Mouse (Mus musculus): Measurements from ENCODE around the gene N4bp3. TPM values are rescaled to one million over a fixed set of nuclear protein-coding genes. Genes with fewer than 3 reads are reported as not detected.
A peak's percentile ranks its signal among the peaks of the same experiment; 100 is the strongest.

The N4bp3 gene
- total and polyA plus RNA-seq, 2 experiments, result 1.6 to 6.4 TPM

- Histone ChIP-seq H3K27ac (replicated peaks; ENCODE audit: insufficient read depth, low read depth, low read length) (no peak overlapping the region), H3K79me2 (ENCODE audit: control insufficient read depth, insufficient read depth, low read length) (no peaks in the 10 kb centered on the region), H3K27me3 (ENCODE audit: control insufficient read depth, insufficient read depth, low read length) (no peaks in the 10 kb centered on the region), H3K4me1 (ENCODE audit: control insufficient read depth, insufficient read depth, low read length) (no peaks in the 10 kb centered on the region), H3K9ac (ENCODE audit: low read depth, low read length) (no peak overlapping the region), H3K36me3 (ENCODE audit: control insufficient read depth, insufficient read depth, low read length) (no peaks in the 10 kb centered on the region), H3K4me3 (ENCODE audit: insufficient read depth, low read depth, low read length) (no peak overlapping the region)
- WGBS, result 33% methylated on average over 8 of the region's 8 CpGs
- DNase-seq (ENCODE audit: extremely low read depth, low read depth, low spot score), result no peak
- TF ChIP-seq POLR2A (IDR thresholded peaks at IDR 0.05; ENCODE audit: extremely low read depth, insufficient read depth, low read length) (no peak), CTCF (IDR thresholded peaks at IDR 0.05; ENCODE audit: low read depth, low read length) (no peak)
These were observed 31.3 kb upstream of the N4bp3 start for GRCm38 (mm10) chr11:51681976-51682374.

- WGBS, result 27% methylated on average over 13 of the region's 13 CpGs
- Histone ChIP-seq H3K27me3 (ENCODE audit: control insufficient read depth, insufficient read depth, low read length) (no peaks in the 10 kb centered on the region), H3K4me3 (ENCODE audit: insufficient read depth, low read depth, low read length) (no peak overlapping the region; the same call in 1 of the 2 replicates), H3K27ac (replicated peaks; ENCODE audit: insufficient read depth, low read depth, low read length) (no peak overlapping the region), H3K9ac (ENCODE audit: low read depth, low read length) (peak overlapping the region; percentile 12; the same call in 1 of the 2 replicates), H3K79me2 (ENCODE audit: control insufficient read depth, insufficient read depth, low read length) (no peaks in the 10 kb centered on the region), H3K36me3 (ENCODE audit: control insufficient read depth, insufficient read depth, low read length) (no peaks in the 10 kb centered on the region), H3K4me1 (ENCODE audit: control insufficient read depth, insufficient read depth, low read length) (no peaks in the 10 kb centered on the region)
- DNase-seq (ENCODE audit: extremely low read depth, low read depth, low spot score), result peak; percentile 84
- TF ChIP-seq CTCF (IDR thresholded peaks at IDR 0.05; ENCODE audit: low read depth, low read length) (peak; percentile 84), POLR2A (IDR thresholded peaks at IDR 0.05; ENCODE audit: extremely low read depth, insufficient read depth, low read length) (no peak)
These were observed 30.8 kb upstream of the N4bp3 start for GRCm38 (mm10) chr11:51681324-51681975.

GRCm38 (mm10) chr11:51679466-51679865 lies 28.8 kb upstream of the N4bp3 start:
- 91% methylated on average over 3 of the region's 3 CpGs for WGBS
- Histone ChIP-seq H3K4me3 (ENCODE audit: insufficient read depth, low read depth, low read length) (no peak overlapping the region), H3K4me1 (ENCODE audit: control insufficient read depth, insufficient read depth, low read length) (no peaks in the 10 kb centered on the region), H3K36me3 (ENCODE audit: control insufficient read depth, insufficient read depth, low read length) (no peaks in the 10 kb centered on the region), H3K79me2 (ENCODE audit: control insufficient read depth, insufficient read depth, low read length) (no peaks in the 10 kb centered on the region), H3K27me3 (ENCODE audit: control insufficient read depth, insufficient read depth, low read length) (no peaks in the 10 kb centered on the region), H3K27ac (replicated peaks; ENCODE audit: insufficient read depth, low read depth, low read length) (no peak overlapping the region), H3K9ac (ENCODE audit: low read depth, low read length) (no peak overlapping the region)
- no peak for DNase-seq (ENCODE audit: extremely low read depth, low read depth, low spot score)
- TF ChIP-seq CTCF (IDR thresholded peaks at IDR 0.05; ENCODE audit: low read depth, low read length), result no peak
- no peak for TF ChIP-seq POLR2A (IDR thresholded peaks at IDR 0.05; ENCODE audit: extremely low read depth, insufficient read depth, low read length)

- no peaks in the 10 kb centered on the region for H3K27me3 ChIP-seq (ENCODE audit: control insufficient read depth, insufficient read depth, low read length)
- H3K27ac ChIP-seq (replicated peaks; ENCODE audit: insufficient read depth, low read depth, low read length), result no peak overlapping the region
- H3K9ac ChIP-seq (ENCODE audit: low read depth, low read length), result no peak overlapping the region
- TF ChIP-seq POLR2A (IDR thresholded peaks at IDR 0.05; ENCODE audit: extremely low read depth, insufficient read depth, low read length) (no peak), CTCF (IDR thresholded peaks at IDR 0.05; ENCODE audit: low read depth, low read length) (no peak)
- no peaks in the 10 kb centered on the region for H3K79me2 ChIP-seq (ENCODE audit: control insufficient read depth, insufficient read depth, low read length)
- H3K36me3 ChIP-seq (ENCODE audit: control insufficient read depth, insufficient read depth, low read length), result no peaks in the 10 kb centered on the region
- no peak for DNase-seq (ENCODE audit: extremely low read depth, low read depth, low spot score)
- WGBS, result 70% methylated on average over 6 of the region's 6 CpGs
- no peak overlapping the region for H3K4me3 ChIP-seq (ENCODE audit: insufficient read depth, low read depth, low read length)
- no peaks in the 10 kb centered on the region for H3K4me1 ChIP-seq (ENCODE audit: control insufficient read depth, insufficient read depth, low read length)
These were observed 27.2 kb upstream of the N4bp3 start for GRCm38 (mm10) chr11:51677737-51678418.

- 84% methylated on average over 5 of the region's 5 CpGs for WGBS
- no peaks in the 10 kb centered on the region for H3K27me3 ChIP-seq (ENCODE audit: control insufficient read depth, insufficient read depth, low read length)
- H3K79me2 ChIP-seq (ENCODE audit: control insufficient read depth, insufficient read depth, low read length), result no peaks in the 10 kb centered on the region
- no peak overlapping the region for H3K27ac ChIP-seq (replicated peaks; ENCODE audit: insufficient read depth, low read depth, low read length)
- no peak for DNase-seq (ENCODE audit: extremely low read depth, low read depth, low spot score)
- no peak overlapping the region for H3K4me3 ChIP-seq (ENCODE audit: insufficient read depth, low read depth, low read length)
- no peak overlapping the region for H3K9ac ChIP-seq (ENCODE audit: low read depth, low read length)
- TF ChIP-seq CTCF (IDR thresholded peaks at IDR 0.05; ENCODE audit: low read depth, low read length), result no peak
- TF ChIP-seq POLR2A (IDR thresholded peaks at IDR 0.05; ENCODE audit: extremely low read depth, insufficient read depth, low read length), result no peak
- no peaks in the 10 kb centered on the region for H3K36me3 ChIP-seq (ENCODE audit: control insufficient read depth, insufficient read depth, low read length)
- no peaks in the 10 kb centered on the region for H3K4me1 ChIP-seq (ENCODE audit: control insufficient read depth, insufficient read depth, low read length)
These were observed 24.7 kb upstream of the N4bp3 start for GRCm38 (mm10) chr11:51675386-51675785.

GRCm38 (mm10) chr11:51673291-51673690 lies 22.6 kb upstream of the N4bp3 start:
- no peak overlapping the region for H3K27ac ChIP-seq (replicated peaks; ENCODE audit: insufficient read depth, low read depth, low read length)
- no peak overlapping the region for H3K4me3 ChIP-seq (ENCODE audit: insufficient read depth, low read depth, low read length)
- no peak for DNase-seq (ENCODE audit: extremely low read depth, low read depth, low spot score)
- TF ChIP-seq CTCF (IDR thresholded peaks at IDR 0.05; ENCODE audit: low read depth, low read length), result no peak
- TF ChIP-seq POLR2A (IDR thresholded peaks at IDR 0.05; ENCODE audit: extremely low read depth, insufficient read depth, low read length), result no peak
- H3K4me1 ChIP-seq (ENCODE audit: control insufficient read depth, insufficient read depth, low read length), result no peaks in the 10 kb centered on the region
- WGBS, result 92% methylated on average over 9 of the region's 9 CpGs
- H3K9ac ChIP-seq (ENCODE audit: low read depth, low read length), result no peak overlapping the region
- H3K79me2 ChIP-seq (ENCODE audit: control insufficient read depth, insufficient read depth, low read length), result no peaks in the 10 kb centered on the region
- no peaks in the 10 kb centered on the region for H3K27me3 ChIP-seq (ENCODE audit: control insufficient read depth, insufficient read depth, low read length)
- no peaks in the 10 kb centered on the region for H3K36me3 ChIP-seq (ENCODE audit: control insufficient read depth, insufficient read depth, low read length)

Data from liver, adult 2 months (tissue).